Mouse (Mus musculus): ENCODE data around the gene Cabp2. TPM values are rescaled to one million over a fixed set of nuclear protein-coding genes. Genes with fewer than 3 reads are reported as not detected.

Cabp2 gene
- total RNA-seq, 2 experiments from 2014 or later = not detected

- no peak for DNase-seq
- intact Hi-C loops (cut with DNase I; ENCODE audit: low total_unique reads) = no loop called here
Observed at GRCm38 (mm10) chr19:4136463-4136862, 55.1 kb downstream of the Cabp2 start.

Other genes with a start within 250 kb of the Cabp2 start
- 1 to 10 TPM; 3.5 to 4.5 TPM for gene Chka, start 229.8 kb upstream of the Cabp2 start, total RNA-seq (2021)
- 1 to 10 TPM; 7.3 to 8.5 TPM for gene Tcirg1, start 174.4 kb upstream of the Cabp2 start, total RNA-seq (2021)
- gene Ndufs8, start 168.8 kb upstream of the Cabp2 start, total RNA-seq (2021) = 100 to 1,000 TPM; 206 to 256 TPM
- 1 to 10 TPM; 2.1 to 2.5 TPM for gene Aldh3b1, start 151.8 kb upstream of the Cabp2 start, total RNA-seq (2021)
- gene Unc93b1, start 146.4 kb upstream of the Cabp2 start, total RNA-seq (2021) = 10 to 100 TPM; 13.7 to 13.8 TPM
- gene Aldh3b3, start 122.9 kb upstream of the Cabp2 start, total RNA-seq (2021) = not detected
- under 1 TPM; 0.38 to 0.80 TPM for gene Aldh3b2, start 109.2 kb upstream of the Cabp2 start, total RNA-seq (2021)
- 1 to 10 TPM; 3.6 to 4.2 TPM for gene Acy3, start 95.0 kb upstream of the Cabp2 start, total RNA-seq (2021)
- not detected for gene Tbx10, start 88.8 kb upstream of the Cabp2 start, total RNA-seq (2021)
- 10 to 100 TPM; 19.2 to 19.6 TPM for gene Nudt8, start 81.0 kb upstream of the Cabp2 start, total RNA-seq (2021)
- under 1 TPM; 0.18 to 0.31 TPM for gene Gm49405, start 81.0 kb upstream of the Cabp2 start, total RNA-seq (2021)
- under 1 TPM; 0.57 to 0.84 TPM for gene Doc2g, start 78.3 kb upstream of the Cabp2 start, total RNA-seq (2021)
- 100 to 1,000 TPM; 365 to 434 TPM for gene Ndufv1, start 68.8 kb upstream of the Cabp2 start, total RNA-seq (2021)
- gene Gstp1, start 43.6 kb upstream of the Cabp2 start, total RNA-seq (2021) = 100 to 1,000 TPM; 228 to 235 TPM
- 10 to 100 TPM; 72.8 to 85.9 TPM for gene Gstp2, start 35.6 kb upstream of the Cabp2 start, total RNA-seq (2021)
- not detected for gene Gstp3, start 22.0 kb upstream of the Cabp2 start, total RNA-seq (2021)
- gene Cdk2ap2, start 15.6 kb downstream of the Cabp2 start, total RNA-seq (2021) = 10 to 100 TPM; 17.3 to 17.5 TPM
- gene Pitpnm1, start 18.4 kb downstream of the Cabp2 start, total RNA-seq (2021) = 1 to 10 TPM; 3.7 to 4.2 TPM
- 10 to 100 TPM; 51.4 to 57.9 TPM for gene Aip, start 44.3 kb downstream of the Cabp2 start, total RNA-seq (2021)
- gene Gpr152, start 58.2 kb downstream of the Cabp2 start, total RNA-seq (2021) = not detected
- under 1 TPM in 1 of 2 experiments, not detected in 1; 0.14 TPM for gene Cabp4, start 62.5 kb downstream of the Cabp2 start, total RNA-seq (2021)
- gene Coro1b, start 67.0 kb downstream of the Cabp2 start, total RNA-seq (2021) = 10 to 100 TPM; 31.7 to 31.8 TPM
- under 1 TPM; 0.29 to 0.78 TPM for gene Ptprcap, start 72.0 kb downstream of the Cabp2 start, total RNA-seq (2021)
- 10 to 100 TPM; 28.5 to 31.3 TPM for gene Rps6kb2, start 81.8 kb downstream of the Cabp2 start, total RNA-seq (2021)
- gene Carns1, start 93.9 kb downstream of the Cabp2 start, total RNA-seq (2021) = 10 to 100 TPM; 23.4 to 27.5 TPM
- gene Tbc1d10c, start 109.7 kb downstream of the Cabp2 start, total RNA-seq (2021) = 1 to 10 TPM; 2.7 TPM
- 100 to 1,000 TPM; 266 to 269 TPM for gene Ppp1ca, start 110.5 kb downstream of the Cabp2 start, total RNA-seq (2021)
- 1 to 10 TPM; 3.1 to 3.4 TPM for gene Rad9a, start 120.1 kb downstream of the Cabp2 start, total RNA-seq (2021)
- 1 to 10 TPM in 1 of 2 experiments, under 1 TPM in 1; 0.58 to 1.2 TPM for gene Clcf1, start 132.7 kb downstream of the Cabp2 start, total RNA-seq (2021)
- not detected for gene AC109138.7, start 132.8 kb downstream of the Cabp2 start, total RNA-seq (2021)
- 10 to 100 TPM; 21.4 to 22.7 TPM for gene Pold4, start 150.3 kb downstream of the Cabp2 start, total RNA-seq (2021)
- 1 to 10 TPM; 2.6 to 4.4 TPM for gene Ssh3, start 187.6 kb downstream of the Cabp2 start, total RNA-seq (2021)
- under 1 TPM; 0.62 to 0.90 TPM for gene Ankrd13d, start 201.6 kb downstream of the Cabp2 start, total RNA-seq (2021)
- gene Grk2, start 224.6 kb downstream of the Cabp2 start, total RNA-seq (2021) = 10 to 100 TPM; 31.8 to 36.4 TPM